Mouse (Mus musculus) liver, embryonic 14.5 days (tissue): ENCODE measurements around the gene Ube2cbp. TPM values are rescaled to one million over a fixed set of nuclear protein-coding genes. Genes with fewer than 3 reads are reported as not detected.

Experiments
- ATAC-seq: fragments of 200-750 bp; cut with Nextera tagmentation; 2 replicates; pipeline ENCODE4 v1.8.0; 2017; ENCODE audit warnings: moderate number of reproducible peaks, mild to moderate bottlenecking, moderate library complexity; ENCODE audit not compliant: insufficient read depth
- DNase-seq, 3 experiments: peaks; one replicate each; pipeline ENCODE4 v3.0.0-alpha.2; 2012 to 2013; ENCODE audit warnings: low read depth in 3 of 3, low spot score in 3 of 3
- H3K27ac ChIP-seq: fragments of 300-500 bp; sonication (generic); 2 replicates; pipeline ENCODE4 v1.5.1; 2014; ENCODE audit warnings: moderate library complexity, mild to moderate bottlenecking, control low read depth, inconsistent platforms
- H3K27me3 ChIP-seq: fragments of 300-500 bp; sonication (generic); 2 replicates; pipeline ENCODE4 v1.6.1; 2014; ENCODE audit warnings: mild to moderate bottlenecking, low read length, moderate library complexity; ENCODE audit not compliant: control insufficient read depth, insufficient read depth
- H3K36me3 ChIP-seq: fragments of 300-500 bp; sonication (generic); replicated peaks from 2 replicates; pipeline ENCODE4 v1.6.1; 2014; ENCODE audit warnings: low read depth; ENCODE audit not compliant: control insufficient read depth, insufficient read depth
- H3K4me1 ChIP-seq, 2 experiments: fragments of 200-500 bp in 1 of 2; fragments of 300-500 bp in 1 of 2; sonication (generic) in 1 of 2; replicated peaks; 2 replicates each; pipeline ENCODE4 v1.6.1; 2012 to 2014; ENCODE audit warnings: antibody characterized with exemption in 1 of 2, inconsistent platforms in 1 of 2, low read length in 1 of 2; ENCODE audit not compliant: control insufficient read depth in 2 of 2, insufficient read depth in 2 of 2
- H3K4me2 ChIP-seq: fragments of 300-500 bp; sonication (generic); 2 replicates; pipeline ENCODE4 v1.6.1; 2014; ENCODE audit warnings: low read depth, mild to moderate bottlenecking, control low read depth, moderate library complexity
- H3K4me3 ChIP-seq, 2 experiments: fragments of 200-500 bp in 1 of 2; fragments of 300-500 bp in 1 of 2; sonication (generic) in 1 of 2; 2 replicates each; pipeline ENCODE4 v1.5.1; 2012 to 2014; ENCODE audit warnings: low read depth in 2 of 2, low read length in 2 of 2, mild to moderate bottlenecking in 2 of 2, control low read depth in 1 of 2, inconsistent platforms in 1 of 2, moderate library complexity in 1 of 2; ENCODE audit not compliant: insufficient read depth in 1 of 2
- H3K9ac ChIP-seq: fragments of 300-500 bp; sonication (generic); replicated peaks from 2 replicates; pipeline ENCODE4 v1.6.1; 2014; ENCODE audit warnings: mild to moderate bottlenecking, control low read depth, moderate library complexity
- H3K9me3 ChIP-seq: fragments of 300-500 bp; sonication (generic); 2 replicates; pipeline ENCODE4 v1.6.1; 2016; ENCODE audit warnings: low read length, mixed read lengths; ENCODE audit not compliant: control insufficient read depth
- CTCF ChIP-seq: IDR thresholded peaks from 2 replicates; pipeline ENCODE4 v1.5.1; 2016; ENCODE audit warnings: antibody characterized with exemption, low read depth, control low read depth
- EP300 ChIP-seq: IDR thresholded peaks from 2 replicates; pipeline ENCODE4 v1.6.1; 2016; ENCODE audit warnings: antibody characterized with exemption, low read depth
- WGBS: fragments of 180-500 bp; shearing (Covaris S2); extraction: QIAGEN DNeasy Blood & Tissue Kit; methylation state at CpG from one replicate; pipeline ENCODE4 v1.1.7; 2014; ENCODE audit not compliant: insufficient replicate concordance; 5-methylcytosine and 5-hydroxymethylcytosine counted together
- polyA plus RNA-seq, 2 experiments: library from polyadenylated mRNA; depleted of rRNA in 1 of 2; stranded (reverse) in 1 of 2; unstranded in 1 of 2; fragments of >200 nt; fragmentation: Nextera tagmentation in 1 of 2; extraction: Ambion mirVana in 1 of 2; gene quantifications; 2 replicates each; pipeline versions ENCODE4 v1.2.1 to v1.2.3; 2012 to 2014

The Ube2cbp gene
- polyA plus RNA-seq, 2 experiments, result 1.5 to 2.3 TPM

- Histone ChIP-seq H3K9ac (no peak overlapping the region), H3K4me1 (no peaks in the 10 kb centered on the region), H3K9me3 (no peaks in the 10 kb centered on the region), H3K4me3 (no peak overlapping the region), H3K36me3 (no peaks in the 10 kb centered on the region), H3K27me3 (no peaks in the 10 kb centered on the region), H3K27ac (no peak overlapping the region), H3K4me2 (no peak overlapping the region)
- ATAC-seq, result no peak
- 84% methylated on average over 8 of the region's 8 CpGs for WGBS
- TF ChIP-seq CTCF (no peak), EP300 (no peak)
- DNase-seq, result no peak
Measured at GRCm38 (mm10) chr9:86436608-86437007, 28.1 kb downstream of the Ube2cbp start.

DNA sequence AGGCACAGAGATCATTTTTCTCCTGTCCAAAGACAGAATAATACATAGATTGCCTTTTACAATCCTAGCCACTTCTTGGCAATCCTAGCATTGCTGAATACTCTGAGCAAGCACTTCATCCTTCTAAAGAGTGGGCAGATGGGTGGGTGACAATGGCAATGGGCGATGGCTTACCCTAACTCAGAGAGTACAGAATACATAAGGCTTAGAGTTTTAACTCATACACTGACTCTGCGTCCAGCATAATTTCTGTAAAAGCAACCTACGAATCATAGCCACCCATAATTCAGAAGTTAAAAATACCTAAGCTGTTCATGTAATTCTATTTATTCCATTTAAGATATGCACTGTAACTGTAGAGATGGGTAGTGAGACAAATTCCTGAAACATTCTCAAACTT lies 29.2 kb downstream of the Ube2cbp start:
- H3K4me3 ChIP-seq, result no peak overlapping the region
- WGBS, result 73% methylated on average over 3 of the region's 3 CpGs
- no peak for ATAC-seq

DNA sequence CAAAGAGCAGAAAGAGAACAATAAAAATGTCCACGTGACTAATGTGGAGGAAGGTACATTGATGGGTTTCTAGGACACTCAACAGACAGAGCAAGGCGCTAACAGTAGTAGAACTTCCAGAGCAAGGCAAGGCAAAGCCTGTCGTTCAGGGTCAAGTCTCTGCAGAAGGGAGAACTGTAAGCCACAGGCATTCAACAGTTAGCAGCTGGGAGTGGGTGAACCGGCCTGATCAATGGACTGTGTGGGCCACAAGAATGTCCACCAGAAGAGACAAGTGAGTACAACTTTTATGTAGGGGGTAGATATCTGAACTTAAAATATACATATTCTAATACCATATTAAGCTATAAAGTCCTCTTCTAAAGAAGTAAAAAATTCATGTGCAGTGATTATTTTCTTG lies 41.4 kb downstream of the Ube2cbp start:
- Histone ChIP-seq H3K27ac (no peak overlapping the region), H3K9me3 (no peaks in the 10 kb centered on the region), H3K4me1 (no peaks in the 10 kb centered on the region), H3K4me3 (no peak overlapping the region), H3K27me3 (no peaks in the 10 kb centered on the region), H3K36me3 (no peaks in the 10 kb centered on the region), H3K4me2 (no peak overlapping the region), H3K9ac (no peak overlapping the region)
- ATAC-seq (no peak), DNase-seq (no peak)
- WGBS, result 68% methylated on average over 4 of the region's 4 CpGs
- no peak for TF ChIP-seq CTCF
- no peak for TF ChIP-seq EP300

More for the DNA sequence above, 29.2 kb downstream of the Ube2cbp start:
- no peaks in the 10 kb centered on the region for H3K36me3 ChIP-seq
- no peak for TF ChIP-seq EP300
- no peak for TF ChIP-seq CTCF
- H3K4me1 ChIP-seq, result no peaks in the 10 kb centered on the region
- H3K27me3 ChIP-seq, result no peaks in the 10 kb centered on the region
- H3K9me3 ChIP-seq, result no peaks in the 10 kb centered on the region
- H3K27ac ChIP-seq, result no peak overlapping the region
- H3K9ac ChIP-seq, result no peak overlapping the region
- DNase-seq, result no peak
- H3K4me2 ChIP-seq, result no peak overlapping the region

GRCm38 (mm10) chr9:86419366-86419765 lies 45.4 kb downstream of the Ube2cbp start:
- Histone ChIP-seq H3K36me3 (no peaks in the 10 kb centered on the region), H3K9me3 (no peaks in the 10 kb centered on the region), H3K4me3 (no peak overlapping the region), H3K9ac (no peak overlapping the region), H3K4me2 (no peak overlapping the region), H3K4me1 (no peaks in the 10 kb centered on the region), H3K27me3 (no peaks in the 10 kb centered on the region), H3K27ac (no peak overlapping the region)
- 70% methylated on average over 6 of the region's 6 CpGs for WGBS
- no peak for ATAC-seq
- TF ChIP-seq CTCF, result no peak
- no peak for TF ChIP-seq EP300
- no peak for DNase-seq

GRCm38 (mm10) chr9:86417971-86418370 lies 46.8 kb downstream of the Ube2cbp start:
- ATAC-seq, result no peak
- no peak overlapping the region for H3K9ac ChIP-seq
- H3K27me3 ChIP-seq, result no peaks in the 10 kb centered on the region
- 61% methylated on average over 1 of the region's 1 CpGs for WGBS
- H3K4me2 ChIP-seq, result no peak overlapping the region
- TF ChIP-seq EP300, result no peak
- no peak for TF ChIP-seq CTCF
- H3K9me3 ChIP-seq, result no peaks in the 10 kb centered on the region
- H3K4me1 ChIP-seq, result no peaks in the 10 kb centered on the region
- H3K4me3 ChIP-seq, result no peak overlapping the region
- H3K36me3 ChIP-seq, result no peaks in the 10 kb centered on the region
- DNase-seq, result no peak
- H3K27ac ChIP-seq, result no peak overlapping the region

DNA sequence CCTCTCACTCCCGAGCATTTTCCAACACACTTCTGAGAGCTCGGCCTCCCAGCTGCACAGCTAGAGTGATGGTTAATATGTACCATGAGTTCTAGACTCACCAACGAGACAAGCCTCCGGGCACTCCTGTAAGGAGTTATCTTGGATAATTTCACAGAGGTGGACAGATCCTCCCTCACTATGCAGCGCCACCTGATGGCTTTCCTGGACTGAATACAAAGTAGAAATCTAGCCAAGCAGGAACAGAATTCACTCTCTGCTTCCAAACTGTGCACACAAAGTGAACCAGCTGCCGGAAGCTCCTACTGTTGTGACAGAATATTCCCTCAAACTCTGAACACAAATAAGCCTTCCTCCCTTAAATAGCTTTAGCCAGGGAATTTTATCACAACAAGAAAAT lies 69.0 kb downstream of the Ube2cbp start:
- Histone ChIP-seq H3K36me3 (no peaks in the 10 kb centered on the region), H3K4me1 (peaks cover 0 to 9% of the 10 kb centered on the region in 2 experiments; a peak in 2 of 4 replicates), H3K27me3 (no peaks in the 10 kb centered on the region), H3K9me3 (no peaks in the 10 kb centered on the region), H3K9ac (no peak overlapping the region), H3K4me3 (no peak overlapping the region), H3K27ac (no peak overlapping the region), H3K4me2 (no peak overlapping the region)
- ATAC-seq (no peak), DNase-seq (no peak)
- TF ChIP-seq CTCF (0 out of 2 replicates have a peak, but pooled peaks have one; percentile 6), EP300 (no peak)
- 55% methylated on average over 6 of the region's 6 CpGs for WGBS
